Comparison of ENCODE assay signal across 25 mouse cellular contexts in genomic region chrX:73520692-73521091, GRCm38 (mm10). TPM values are rescaled to one million over a fixed set of nuclear protein-coding genes. Genes with fewer than 3 reads are reported as not detected.
"Had no signal": no experiment of that assay in that cellular context is flagged by ENCODE, and none has a peak within 500 bp of the region (broad histone marks: within the 10 kb centered on the region; RNA-seq: fewer than 3 reads in every experiment).

No protein-coding gene starts in this region.

- H3K4me3 ChIP-seq: left cerebral cortex, adult 2 months; limb, embryonic 12.5 days; limb, embryonic 15.5 days; midbrain, embryonic 12.5 days; midbrain, embryonic 15.5 days; neural tube, embryonic 12.5 days; neural tube, embryonic 15.5 days; stomach, embryonic 15.5 days had no signal

- DNase-seq: kidney, adult 2 months; kidney, postnatal 25 days; layer of hippocampus, postnatal 36 days; left cerebral cortex, postnatal 4 days; liver, postnatal 0 days; lung, embryonic 14.5 days; lung, postnatal 4 days; right cerebral cortex, adult 18-20 months; right cerebral cortex, postnatal 14 days; right cerebral cortex, postnatal 4 days; spleen, adult 18-20 months; thymus, postnatal 25 days had no signal

- ATAC-seq: liver, postnatal 0 days; lung, postnatal 0 days; midbrain, embryonic 15.5 days had no signal

- H3K27ac ChIP-seq: kidney, postnatal 0 days; left cerebral cortex, adult 2 months; limb, embryonic 12.5 days; limb, embryonic 15.5 days; liver, embryonic 14.5 days; midbrain, embryonic 12.5 days; midbrain, embryonic 15.5 days; neural tube, embryonic 12.5 days; neural tube, embryonic 15.5 days; stomach, embryonic 15.5 days had no signal

RNA-seq across cellular contexts. Expression of gene Atp2b3, which starts 17.8 kb away (rescaled TPM):
- total RNA-seq: megakaryocyte, adult 5-6 weeks had no signal
- polyA plus RNA-seq: liver, embryonic 14.5 days; liver, postnatal 0 days; lung, embryonic 14.5 days; lung, postnatal 0 days; thymus, postnatal 0 days had no signal
